Mouse (Mus musculus): ENCODE measurements at regions not wholly inside any gene's neighbourhood (a gene's known extent, or its start where the extent isn't known, plus 50 kb on each side); places are given as distances from the start of the nearest gene placed in this dataset.

GRCm38 (mm10) chr7:73600776-73601175 lies 59.1 kb upstream of the Chd2 start:
- TF ChIP-seq CTCF (IDR thresholded peaks at IDR 0.05; ENCODE audit: low read depth) (no peak), EP300 (IDR thresholded peaks at IDR 0.05; ENCODE audit: low read depth) (peak; percentile 75)

Measured in liver, postnatal 0 days (tissue).